Mouse (Mus musculus) frontal cortex, postnatal 25 days (tissue): ENCODE results near the gene Capg.

Experiments used
- DNase-seq, 2 experiments: peaks; one replicate each; pipeline ENCODE4 v3.0.0; 2022; ENCODE audit warnings: low spot score in 2 of 2

Gene Capg

GRCm38 (mm10) chr6:72570644-72571397, 26.6 kb downstream of the Capg start:
- no peak for DNase-seq

- no peak for DNase-seq
Observed at GRCm38 (mm10) chr6:72571826-72572225, 27.6 kb downstream of the Capg start.

DNA sequence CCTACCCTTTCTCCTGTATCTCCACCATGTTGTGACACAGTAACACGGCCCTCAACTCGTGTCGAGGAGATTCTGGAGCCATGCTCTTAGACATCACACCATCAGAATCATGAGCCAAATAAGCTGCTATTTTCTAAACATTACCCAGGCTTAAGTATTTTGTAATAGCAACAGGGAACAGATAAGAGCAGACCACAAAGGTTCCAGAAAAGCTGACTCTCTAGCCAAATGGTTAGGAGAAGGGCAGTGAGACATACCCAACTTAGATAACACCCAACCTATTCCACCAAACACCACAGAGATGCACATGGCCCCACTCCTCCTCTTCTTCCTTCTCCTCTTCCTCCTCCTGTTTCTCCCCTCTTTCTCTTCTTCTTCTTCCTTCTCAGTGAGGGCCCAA, 31.9 kb downstream of the Capg start:
- no peak for DNase-seq

GRCm38 (mm10) chr6:72581625-72582382, 37.6 kb downstream of the Capg start:
- no peak for DNase-seq

DNA sequence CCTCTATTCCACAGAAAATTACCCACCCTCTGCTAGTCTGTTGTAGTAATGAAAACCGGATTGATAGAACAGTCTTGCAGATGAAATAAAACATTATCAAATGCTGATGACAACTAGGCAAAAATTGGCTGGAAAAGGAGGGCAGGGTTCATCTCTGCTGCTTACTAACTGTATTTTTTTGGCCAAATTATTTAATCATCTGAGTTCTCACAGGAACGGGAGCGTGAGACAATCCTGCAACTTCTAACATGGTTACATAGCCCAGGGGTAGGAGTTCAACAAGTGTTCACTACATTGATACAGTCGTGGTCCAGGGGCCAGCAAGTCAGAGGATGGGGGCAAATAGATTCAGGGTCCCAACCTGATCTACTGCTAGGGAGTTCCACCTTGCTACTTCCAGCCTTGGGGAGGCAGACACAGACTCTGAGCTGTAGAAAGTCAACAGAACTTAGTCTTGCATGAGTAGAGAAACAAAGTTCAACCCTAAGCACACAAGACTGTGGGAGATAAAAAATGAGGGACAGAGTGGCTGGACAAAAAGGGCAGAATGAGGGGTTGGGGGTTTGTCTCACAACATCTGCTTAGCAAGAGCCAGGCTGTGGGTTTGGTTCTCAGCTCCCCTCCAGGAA, 39.1 kb downstream of the Capg start:
- no peak for DNase-seq

- DNase-seq: no peak
Observed at GRCm38 (mm10) chr6:72584154-72584553, 40.0 kb downstream of the Capg start.

DNA sequence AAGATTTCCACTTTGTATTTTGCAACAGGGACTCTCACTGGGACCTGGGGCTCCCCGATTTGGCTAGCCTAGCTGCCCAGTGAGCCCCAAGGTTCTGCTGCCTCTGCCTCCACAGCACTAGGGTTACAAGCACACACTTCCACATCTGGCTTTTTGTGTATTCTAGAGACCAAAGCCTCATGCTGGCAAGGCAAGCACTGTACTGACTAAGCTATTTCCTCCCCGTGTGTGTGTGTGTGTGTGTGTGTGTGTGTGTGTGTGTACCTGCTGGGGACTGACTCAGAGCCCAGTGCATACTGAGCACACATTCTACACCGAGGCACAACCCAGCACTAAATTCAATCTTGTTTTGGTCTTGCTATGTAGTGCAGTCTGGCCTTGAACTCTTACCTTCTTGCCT, 42.5 kb downstream of the Capg start:
- DNase-seq: no peak

GRCm38 (mm10) chr6:72588307-72588706, 44.1 kb downstream of the Capg start:
- no peak for DNase-seq

GRCm38 (mm10) chr6:72590111-72590510, 45.9 kb downstream of the Capg start:
- no peak for DNase-seq

DNA sequence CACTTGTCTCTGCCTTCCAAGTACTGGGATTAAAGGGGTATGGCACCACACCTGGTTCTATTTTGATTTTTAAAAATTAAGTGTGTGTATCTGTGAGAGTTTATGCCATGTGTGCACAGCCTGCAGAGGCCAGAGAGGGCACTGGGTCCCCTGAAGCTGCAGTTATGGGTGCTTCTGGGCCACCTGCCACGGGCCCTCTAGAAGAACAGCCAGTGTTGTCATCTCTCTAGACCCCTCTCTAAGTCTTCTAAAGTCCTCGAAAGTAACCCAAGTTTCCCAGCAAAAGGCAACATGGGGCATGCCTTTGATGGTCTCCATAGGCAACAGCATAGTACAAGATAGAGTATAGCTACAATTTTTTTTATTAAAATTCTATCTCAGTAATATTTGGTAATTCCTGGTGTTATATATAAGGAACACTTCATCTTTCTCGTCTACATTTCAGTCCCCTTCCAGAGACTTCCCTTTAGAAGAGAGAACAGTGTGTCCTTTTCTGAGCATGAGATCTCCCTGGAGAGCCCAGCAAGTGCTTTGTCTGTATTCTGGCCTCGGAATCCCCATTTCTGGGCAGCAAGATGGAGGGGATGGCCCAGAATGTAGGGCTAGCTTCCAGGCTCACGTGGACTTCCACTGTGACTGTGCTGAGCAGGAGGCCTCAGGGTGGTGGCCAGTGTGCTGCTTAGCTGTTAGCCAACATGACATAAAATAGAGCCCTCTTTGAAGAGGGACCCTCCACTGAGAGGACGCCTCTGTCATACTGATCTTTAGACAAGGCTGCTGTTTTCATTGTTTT, 49.0 kb downstream of the Capg start:
- no peak for DNase-seq

GRCm38 (mm10) chr6:72593914-72594313, 49.7 kb downstream of the Capg start:
- no peak for DNase-seq

DNA sequence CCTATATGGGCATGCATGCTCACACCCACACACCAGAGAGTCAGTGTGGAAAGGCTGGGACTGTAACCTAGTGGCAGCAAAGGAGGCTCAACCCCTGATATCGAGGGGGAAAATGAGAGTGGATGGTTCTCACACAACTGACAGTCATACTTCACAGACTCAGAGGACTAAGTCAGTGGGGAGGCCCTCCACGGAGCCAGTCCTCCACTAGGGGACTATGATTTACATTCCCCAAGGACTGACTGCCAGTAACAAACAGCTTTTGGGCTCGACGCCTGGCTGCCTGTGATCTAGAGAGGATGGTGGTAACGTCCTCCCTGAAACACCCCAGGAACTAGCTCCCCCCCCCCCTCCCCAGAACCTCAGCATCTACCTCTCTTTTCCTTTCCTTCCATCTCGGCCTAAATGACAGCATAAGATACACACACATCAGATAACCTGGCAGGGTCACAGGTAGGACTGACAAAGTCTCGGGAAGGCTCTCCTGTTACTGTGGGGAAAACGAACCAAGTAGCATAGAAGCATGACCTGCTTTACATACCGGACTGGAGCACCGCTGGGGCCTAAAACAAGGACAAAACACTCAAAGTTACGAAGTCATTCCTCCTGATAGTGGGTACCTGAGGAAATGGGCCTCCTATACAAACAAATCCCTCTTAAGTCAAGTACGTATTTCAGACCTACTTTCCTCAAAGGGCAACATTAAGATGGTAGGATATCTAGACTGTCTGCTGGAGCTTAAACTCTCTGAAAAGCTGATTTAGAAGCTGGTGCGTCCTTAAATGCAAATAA, 53.1 kb downstream of the Capg start:
- no peak for DNase-seq

- peak; percentile 72 to 83 for DNase-seq
Observed at GRCm38 (mm10) chr6:72597956-72598753, 54.0 kb downstream of the Capg start, which contains the start of the genes Elmod3 and Retsat. Elmod3 (minus strand) TSS chr6:72598413. Retsat (plus strand) TSS chr6:72598475.

DNA sequence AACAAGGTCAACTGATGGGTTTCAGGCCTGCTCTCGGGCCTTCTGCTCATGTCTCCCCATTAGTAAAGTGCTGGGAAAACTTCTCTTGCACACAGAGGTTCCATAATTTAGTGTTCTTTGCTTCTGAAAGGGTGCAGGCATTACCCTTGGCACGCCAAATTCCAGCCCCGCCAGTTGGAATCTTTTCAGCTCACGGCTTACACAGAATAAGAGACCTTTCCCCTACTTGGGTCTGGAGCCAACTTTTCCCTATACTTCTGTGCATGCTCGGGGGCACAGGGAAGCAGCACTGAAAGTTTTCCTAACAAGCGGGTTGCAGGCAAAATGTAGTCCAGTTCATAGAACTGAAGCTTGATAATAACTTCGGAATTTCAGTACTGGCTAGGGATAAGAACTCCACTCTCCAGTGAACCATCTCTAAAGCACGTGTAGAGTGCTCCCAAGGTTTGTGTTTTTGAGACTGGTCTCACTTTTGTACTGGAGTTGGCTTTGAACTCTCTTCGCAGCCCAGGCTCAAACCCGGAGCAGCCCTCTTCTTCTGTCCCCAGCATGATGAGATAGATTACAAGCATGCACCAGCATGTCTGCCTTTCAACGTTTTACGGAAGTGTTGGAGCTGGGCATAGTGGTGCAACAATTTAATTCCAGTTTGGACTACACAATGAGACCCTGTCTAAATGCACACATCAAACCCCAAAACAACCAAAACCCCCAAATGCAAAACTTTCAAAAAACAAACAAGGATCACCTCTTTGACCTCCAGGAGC, 54.8 kb downstream of the Capg start:
- no peak for DNase-seq

DNA sequence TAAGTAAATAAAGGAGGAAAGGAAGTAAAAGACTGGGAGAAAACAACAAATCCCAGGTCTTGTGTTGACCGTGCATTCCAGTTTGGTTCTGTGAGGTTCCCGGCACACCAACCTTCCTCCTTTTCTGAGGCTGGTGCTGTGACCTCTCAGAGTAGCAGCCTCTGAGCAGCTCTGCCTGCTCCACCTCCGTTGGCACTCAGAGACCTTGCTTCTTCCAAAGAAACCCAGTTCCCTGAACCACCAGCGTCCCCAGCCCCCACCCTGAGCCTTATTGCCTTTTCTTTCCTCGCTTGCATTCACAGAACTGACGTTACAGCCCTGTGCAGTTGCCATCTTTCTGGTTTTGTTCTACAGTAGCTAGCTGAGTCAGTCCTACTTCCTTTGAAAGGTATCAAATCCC, 56.0 kb downstream of the Capg start:
- DNase-seq: no peak

GRCm38 (mm10) chr6:72600771-72601170, 56.6 kb downstream of the Capg start:
- DNase-seq: no peak

DNA sequence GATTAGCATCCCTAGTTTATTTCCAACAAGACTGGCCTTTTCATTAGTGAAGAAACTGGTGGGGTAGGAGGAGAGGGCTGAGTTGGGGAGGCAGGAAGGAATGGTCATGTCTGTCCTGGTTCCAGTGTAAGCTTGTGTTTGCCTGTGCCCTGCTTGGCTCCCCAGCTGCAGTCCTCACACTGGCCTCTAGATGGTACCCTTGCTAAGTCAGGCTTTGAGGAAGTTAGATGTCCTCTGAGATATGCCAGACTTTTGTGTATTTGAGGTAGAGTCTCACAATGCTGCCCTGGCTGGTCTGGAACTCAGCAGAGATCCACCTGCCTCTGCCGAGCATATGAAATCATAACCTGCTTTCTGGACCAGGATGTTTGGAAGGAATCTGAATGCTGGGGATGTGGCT, 57.5 kb downstream of the Capg start:
- peak; percentile 77 to 79 for DNase-seq

GRCm38 (mm10) chr6:72604066-72604465, 59.9 kb downstream of the Capg start:
- DNase-seq: no peak

DNA sequence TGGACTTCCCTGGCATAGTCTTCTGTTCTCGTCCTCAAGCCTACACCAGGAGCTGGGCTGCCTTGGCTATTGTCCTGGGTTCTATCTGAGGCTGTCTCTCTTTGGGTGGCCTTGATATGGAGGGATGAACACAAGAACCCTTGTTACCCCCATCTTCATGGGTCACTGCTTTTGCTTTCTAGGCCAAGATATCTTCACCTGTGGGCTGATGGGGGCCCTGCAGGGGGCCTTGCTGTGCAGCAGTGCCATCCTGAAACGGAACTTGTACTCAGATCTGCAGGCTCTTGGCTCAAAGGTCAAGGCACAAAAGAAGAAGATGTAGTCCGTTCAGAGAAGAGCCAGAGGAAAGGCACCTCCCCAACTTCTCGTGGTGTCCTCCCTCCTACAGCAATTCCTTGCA, 62.9 kb downstream of the Capg start:
- DNase-seq: no peak
